In genomic region chr4:54757715-54758500, GRCm38 (mm10) we compare ENCODE assay signal across 8 mouse cellular contexts.
DNase-seq lines count a peak whose midpoint lies in the region; ATAC-seq and TF ChIP-seq lines count a peak whose summit lies in the region.

No protein-coding gene starts in this region.

- WGBS in hindbrain, embryonic 15.5 days = 34% methylated on average over 19 of the region's 19 CpGs
- 65% methylated on average over 19 of the region's 19 CpGs for WGBS in midbrain, embryonic 10.5 days

- peak overlapping the region; percentile 61 for H3K27ac ChIP-seq in hindbrain, embryonic 15.5 days (replicated peaks)
- H3K27ac ChIP-seq in left cerebral cortex, adult 2 months = no peak overlapping the region
- peak overlapping the region; percentile 61 for H3K27ac ChIP-seq in midbrain, embryonic 10.5 days (replicated peaks)

- H3K4me1 ChIP-seq in hindbrain, embryonic 15.5 days (replicated peaks) = peaks cover 13% of the 10 kb centered on the region
- peaks cover 11% of the 10 kb centered on the region for H3K4me1 ChIP-seq in midbrain, embryonic 10.5 days

- no peaks in the 10 kb centered on the region for H3K9me3 ChIP-seq in hindbrain, embryonic 15.5 days
- no peaks in the 10 kb centered on the region for H3K9me3 ChIP-seq in midbrain, embryonic 10.5 days (replicated peaks)

- peak; percentile 89 for ATAC-seq in hindbrain, embryonic 15.5 days (ENCODE audit: low FRiP score, low read depth)

- H3K4me3 ChIP-seq in hindbrain, embryonic 15.5 days = peak overlapping the region; percentile 7; the same call in 1 of the 2 replicates
- peak overlapping the region; percentile 25 for H3K4me3 ChIP-seq in left cerebral cortex, adult 2 months
- no peak overlapping the region for H3K4me3 ChIP-seq in midbrain, embryonic 10.5 days

- no peak overlapping the region; the same call in 1 of the 2 replicates for H3K9ac ChIP-seq in hindbrain, embryonic 15.5 days

- DNase-seq in adrenal gland, adult 8-10 months = peak; percentile 10
- DNase-seq in cerebellum, postnatal 36 days = peak; percentile 76 to 78
- DNase-seq in gastrocnemius, postnatal 25 days = peak; percentile 26
- peak; percentile 35 to 38 for DNase-seq in left cerebral cortex, adult 2 months (ENCODE audit: extremely low spot score in 1 of 2, low spot score in 2 of 2)
- peak; percentile 26 for DNase-seq in midbrain, embryonic 10.5 days (ENCODE audit: low spot score)
- peak; percentile 51 for DNase-seq in right cerebral cortex, postnatal 4 days
- no peak for DNase-seq in spleen, postnatal 4 days (ENCODE audit: low spot score in 2 of 2)

- intact Hi-C loops in left cerebral cortex, adult 2 months (cut with DNase I) = loop anchor here (1.0 kb wide), 3 partner anchors 40 to 190 kb away; no protein-coding TSS in a partner anchor

- no peak for TF ChIP-seq CTCF in left cerebral cortex, adult 2 months (IDR thresholded peaks at IDR 0.05)

- peak overlapping the region; percentile 43 for H3K4me2 ChIP-seq in hindbrain, embryonic 15.5 days

- H3K36me3 ChIP-seq in hindbrain, embryonic 15.5 days = no peaks in the 10 kb centered on the region
- H3K36me3 ChIP-seq in midbrain, embryonic 10.5 days = no peaks in the 10 kb centered on the region

- no peaks in the 10 kb centered on the region for H3K27me3 ChIP-seq in hindbrain, embryonic 15.5 days
- no peaks in the 10 kb centered on the region for H3K27me3 ChIP-seq in midbrain, embryonic 10.5 days (ENCODE audit: low read depth, poor library complexity, severe bottlenecking)

Comparison
In these comparisons a context has a peak if more than half of its experiments do, and no peak if none do; other contexts are left out.
1. DNase-seq: peak in adrenal gland, adult 8-10 months (single experiment), cerebellum, postnatal 36 days (2 of 2), gastrocnemius, postnatal 25 days (single experiment), left cerebral cortex, adult 2 months (2 of 2), midbrain, embryonic 10.5 days (single experiment) and right cerebral cortex, postnatal 4 days (single experiment); none in spleen, postnatal 4 days (0 of 2).